Mouse (Mus musculus) brain, embryonic 14.5 days (tissue): ENCODE measurements around the gene Krt39. TPM values are rescaled to one million over a fixed set of nuclear protein-coding genes. Genes with fewer than 3 reads are reported as not detected.
A peak's percentile ranks its signal among the peaks of the same experiment; 100 is the strongest.

Experiments used
- DNase-seq: peaks from one replicate; pipeline ENCODE4 v3.0.0-alpha.2; 2011; ENCODE audit warnings: low read depth
- CTCF ChIP-seq: fragments of 200-500 bp; IDR thresholded peaks from 2 replicates; pipeline ENCODE4 v1.5.1; 2012; ENCODE audit warnings: inconsistent platforms, mild to moderate bottlenecking, moderate library complexity, borderline replicate concordance; ENCODE audit not compliant: insufficient read depth, insufficient read length; ENCODE audit errors: extremely low read depth
- POLR2A ChIP-seq: fragments of 200-500 bp; IDR thresholded peaks from 2 replicates; pipeline ENCODE4 v1.6.1; 2012; ENCODE audit warnings: mild to moderate bottlenecking, inconsistent platforms, borderline replicate concordance; ENCODE audit not compliant: poor library complexity, insufficient read depth, insufficient read length, severe bottlenecking; ENCODE audit errors: extremely low read depth
- polyA plus RNA-seq: library from polyadenylated mRNA; depleted of rRNA; stranded (reverse); fragments of >200 nt; gene quantifications from 2 replicates; pipeline ENCODE4 v1.2.3, GENCODE M21; 2012

Gene Krt39
- polyA plus RNA-seq, 1 experiment: not detected

DNA sequence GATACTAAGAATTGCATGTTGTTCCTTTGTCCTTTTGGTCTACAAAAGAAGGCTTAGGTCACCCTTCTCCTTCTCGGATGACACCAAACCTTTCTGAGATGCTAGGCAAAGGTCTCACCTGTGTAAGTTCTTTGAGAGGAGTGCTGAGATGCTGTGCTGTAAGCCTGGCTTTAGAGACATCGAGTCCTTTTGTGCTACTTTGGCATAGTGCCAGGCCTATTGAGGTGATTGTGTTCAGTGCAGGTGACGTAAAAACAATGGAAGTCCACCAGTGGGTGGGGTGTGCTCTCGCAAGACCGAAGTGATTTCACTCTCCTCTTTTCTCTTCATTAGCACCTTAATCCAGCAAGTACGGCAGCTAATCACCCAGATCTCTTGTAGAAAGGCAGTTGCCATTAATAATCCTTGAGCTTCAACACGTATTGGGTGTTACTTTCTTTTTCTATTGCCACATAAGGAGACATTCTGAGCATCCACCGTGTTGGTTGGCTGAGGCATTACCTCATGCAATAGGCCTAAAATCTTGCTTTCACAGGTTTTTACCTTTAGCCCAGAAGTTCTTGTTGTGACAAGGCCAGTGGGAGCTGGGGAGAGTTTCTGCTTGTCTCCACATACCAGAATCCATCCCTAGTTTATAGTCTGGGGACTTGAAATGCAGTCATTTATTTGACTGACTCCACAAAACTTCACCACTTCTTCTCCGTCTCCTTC lies 20.9 kb downstream of the Krt39 start:
- no peak for DNase-seq
- no peak for TF ChIP-seq POLR2A
- TF ChIP-seq CTCF: no peak

DNA sequence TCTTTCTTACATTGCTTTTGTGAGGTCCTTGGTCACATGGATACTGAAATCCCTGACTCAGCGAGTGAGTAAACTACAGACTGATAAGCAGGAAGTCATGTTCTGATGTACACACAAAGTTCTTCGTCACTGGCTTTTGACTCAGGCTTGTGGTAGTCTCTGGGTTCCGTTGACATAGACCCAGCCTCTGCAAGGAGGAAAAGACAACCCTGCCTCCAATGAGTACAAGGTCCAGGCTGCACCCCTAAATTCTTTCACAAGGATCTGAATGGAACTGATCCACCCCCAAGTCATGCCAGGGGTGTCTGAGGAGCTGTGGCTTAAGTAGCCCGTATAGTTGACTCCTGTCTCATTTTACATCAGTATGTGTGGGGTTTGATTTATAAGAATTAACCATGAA lies 24.7 kb downstream of the Krt39 start:
- TF ChIP-seq POLR2A (no peak), CTCF (no peak)
- no peak for DNase-seq

DNA sequence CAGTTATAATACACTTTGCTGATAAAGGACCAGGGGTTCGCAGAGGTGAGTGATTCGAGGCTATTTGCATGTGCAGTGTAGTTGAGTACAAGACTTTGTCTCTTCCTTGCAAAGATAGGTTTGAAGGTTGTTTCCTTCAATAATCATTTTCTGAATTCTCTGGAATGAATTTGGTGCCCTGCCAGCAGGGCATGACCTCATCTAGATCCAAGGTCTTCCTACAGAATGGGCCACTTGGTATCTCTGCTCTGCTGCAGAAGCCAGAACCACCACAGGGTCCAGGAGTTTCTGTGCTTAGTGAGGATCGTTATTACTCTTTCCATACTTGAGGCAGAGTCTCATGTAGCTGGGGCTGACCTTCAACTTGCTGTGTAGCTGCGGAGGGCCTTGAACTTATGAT lies 26.4 kb downstream of the Krt39 start:
- TF ChIP-seq CTCF (no peak), POLR2A (no peak)
- DNase-seq: no peak

DNA sequence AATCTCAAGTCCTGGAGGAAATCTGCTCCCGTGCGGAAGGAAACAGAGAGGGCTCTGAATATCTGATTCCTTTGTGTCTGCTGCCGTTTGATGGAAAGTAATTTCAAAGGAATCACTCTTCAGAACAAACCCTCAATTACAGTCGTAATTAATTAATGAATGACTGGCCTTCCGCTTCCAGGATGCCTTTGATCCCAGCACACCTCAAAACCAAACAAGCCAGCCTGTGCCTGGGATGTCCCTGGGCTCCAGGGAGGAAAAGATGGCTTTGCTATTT lies 27.6 kb downstream of the Krt39 start:
- TF ChIP-seq POLR2A (no peak), CTCF (no peak)

DNA sequence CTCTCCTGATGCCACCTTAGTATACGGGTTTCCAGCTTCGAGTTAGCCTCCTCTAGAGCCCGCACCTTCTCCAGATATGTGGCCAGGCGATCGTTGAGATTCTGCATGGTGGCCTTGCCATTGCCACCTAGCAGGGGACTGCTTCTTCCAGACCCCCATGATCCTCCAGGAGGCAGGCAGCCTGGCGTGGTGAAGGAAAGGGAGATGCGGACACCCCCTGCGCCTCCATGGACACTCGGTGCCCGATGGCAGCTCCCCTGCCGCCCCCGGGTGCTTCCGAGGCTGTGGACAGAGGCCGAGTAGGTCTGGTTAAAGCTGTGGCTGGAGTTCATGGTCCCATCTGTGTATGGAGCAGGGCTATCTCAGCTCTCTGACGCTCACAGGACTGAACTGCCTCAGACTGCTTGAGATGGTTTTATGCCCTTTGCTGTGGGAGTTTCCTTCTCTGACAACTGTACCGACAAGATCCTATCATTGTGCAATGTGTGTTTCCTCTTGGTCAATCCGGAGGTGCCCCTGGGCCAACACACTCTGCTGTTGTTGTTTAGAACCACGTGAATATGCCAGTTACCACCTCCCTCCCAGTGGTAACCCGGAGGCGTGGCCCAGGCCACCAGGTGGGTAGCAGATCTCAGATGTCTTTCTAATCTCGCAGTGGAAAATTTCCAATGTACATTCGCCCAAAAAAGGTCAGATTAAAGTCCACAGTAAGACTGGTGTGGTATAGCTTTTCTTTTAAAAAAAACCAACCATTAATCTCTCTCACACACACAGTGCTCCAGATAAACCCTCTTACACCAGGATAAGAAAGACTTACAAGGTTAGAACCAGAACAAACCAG lies 28.2 kb downstream of the Krt39 start, which contains the start of gene Krt23:
Gene Krt23, minus strand, starts transcription at position 405 of the 841 bp plus-strand sequence.
- TF ChIP-seq POLR2A: no peak
- TF ChIP-seq CTCF: no peak
- DNase-seq: no peak

More for the DNA sequence above, 27.6 kb downstream of the Krt39 start:
- DNase-seq: peak; percentile 12

DNA sequence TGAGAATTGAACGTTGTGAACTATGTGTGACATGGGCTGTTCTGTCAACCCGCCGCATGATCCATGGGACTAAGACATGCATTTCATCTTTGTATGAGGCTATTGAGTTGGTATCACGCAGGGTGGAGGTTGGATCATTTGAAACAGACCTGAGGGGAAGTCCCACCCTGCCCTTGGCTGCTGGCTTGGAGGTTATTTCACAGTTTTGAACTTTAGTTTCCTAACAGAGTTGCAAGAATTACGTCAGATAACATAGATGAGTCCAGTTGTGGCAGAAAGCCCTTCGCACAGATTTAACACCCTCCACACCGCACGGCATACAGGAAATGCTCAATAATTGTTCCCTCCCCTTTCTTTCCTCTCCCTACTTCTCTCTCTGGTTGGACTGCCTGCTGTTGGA lies 30.1 kb downstream of the Krt39 start:
- DNase-seq: no peak
- no peak for TF ChIP-seq CTCF
- no peak for TF ChIP-seq POLR2A

DNA sequence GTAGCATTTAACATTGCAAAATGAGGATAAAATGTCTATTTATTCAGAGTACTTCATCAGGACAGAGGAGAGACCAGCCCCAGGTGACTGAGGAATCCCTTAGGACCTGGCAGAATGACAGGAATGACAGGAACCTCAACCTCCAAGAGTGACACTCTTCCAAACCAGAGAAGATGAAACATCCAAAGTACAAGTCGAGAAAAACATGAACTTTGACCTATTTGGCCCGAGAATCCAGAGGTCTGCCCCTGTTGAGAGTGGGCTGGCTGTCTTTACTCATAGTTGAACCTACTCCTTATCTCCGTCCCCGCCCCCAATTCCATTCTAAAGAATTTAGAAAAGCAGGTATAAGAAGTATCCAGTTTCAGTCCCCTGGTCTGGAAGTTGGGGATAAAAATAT lies 30.5 kb downstream of the Krt39 start:
- DNase-seq: no peak
- TF ChIP-seq POLR2A (no peak), CTCF (no peak)

DNA sequence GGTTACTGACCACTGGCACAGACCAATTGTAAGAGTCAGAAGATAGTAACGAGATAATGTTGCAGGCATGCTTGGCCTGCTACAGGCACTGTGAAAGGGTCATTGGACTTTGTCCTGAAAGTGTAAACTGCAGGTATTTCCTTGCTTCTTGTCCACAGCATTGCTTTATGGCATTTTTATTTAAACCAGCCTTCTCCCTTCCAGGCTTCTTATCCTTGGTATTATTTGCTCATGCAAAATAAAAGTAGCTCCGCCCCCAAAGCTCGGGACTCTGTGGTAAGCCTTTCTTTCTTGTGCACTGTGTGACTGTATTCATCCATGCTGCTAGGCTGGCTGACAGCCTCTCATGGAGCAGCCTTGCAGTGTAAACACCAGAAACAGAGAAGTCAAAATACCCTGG lies 31.9 kb downstream of the Krt39 start:
- TF ChIP-seq POLR2A (no peak), CTCF (no peak)

DNA sequence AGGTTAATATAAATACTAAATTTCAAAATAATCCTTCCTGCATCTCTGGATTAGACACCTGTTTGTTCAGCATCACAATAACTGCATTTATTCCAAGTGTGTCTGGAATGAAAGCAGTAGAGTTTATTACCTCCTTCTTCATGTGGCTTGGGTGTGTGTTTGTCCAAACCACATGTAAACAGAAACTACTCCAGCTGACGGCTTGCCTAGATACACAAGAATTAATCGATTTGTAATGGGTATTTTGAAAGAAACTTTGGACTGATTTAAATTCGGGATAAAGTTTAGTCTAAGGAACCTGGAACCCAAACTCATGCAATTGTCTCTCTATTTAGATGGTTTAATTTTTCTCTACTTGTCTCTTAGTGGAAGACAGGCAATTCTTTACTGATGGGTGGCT lies 46.2 kb downstream of the Krt39 start:
- TF ChIP-seq CTCF (no peak), POLR2A (no peak)
- DNase-seq: no peak

More for the DNA sequence above, 31.9 kb downstream of the Krt39 start:
- DNase-seq: peak; percentile 56

DNA sequence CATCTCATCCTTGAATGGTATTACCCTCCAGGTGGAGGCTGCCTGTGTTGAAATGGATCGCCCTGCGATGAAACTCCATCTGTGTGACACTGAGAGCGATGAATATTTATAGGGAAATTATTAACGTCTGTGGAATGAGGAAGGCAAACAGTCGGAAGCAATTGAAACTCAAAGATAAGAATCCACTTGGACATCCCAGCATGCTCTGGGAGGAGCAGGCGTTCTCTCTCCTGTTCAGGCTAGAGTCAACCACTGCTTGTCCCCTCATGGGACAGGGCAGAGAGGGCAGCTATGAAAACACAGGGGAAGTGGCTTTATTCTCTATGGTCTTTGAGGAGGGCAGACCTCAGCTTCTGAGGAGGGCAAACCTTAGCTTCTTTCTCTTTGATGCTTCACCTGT lies 47.7 kb downstream of the Krt39 start:
- no peak for DNase-seq
- TF ChIP-seq CTCF (no peak), POLR2A (no peak)

DNA sequence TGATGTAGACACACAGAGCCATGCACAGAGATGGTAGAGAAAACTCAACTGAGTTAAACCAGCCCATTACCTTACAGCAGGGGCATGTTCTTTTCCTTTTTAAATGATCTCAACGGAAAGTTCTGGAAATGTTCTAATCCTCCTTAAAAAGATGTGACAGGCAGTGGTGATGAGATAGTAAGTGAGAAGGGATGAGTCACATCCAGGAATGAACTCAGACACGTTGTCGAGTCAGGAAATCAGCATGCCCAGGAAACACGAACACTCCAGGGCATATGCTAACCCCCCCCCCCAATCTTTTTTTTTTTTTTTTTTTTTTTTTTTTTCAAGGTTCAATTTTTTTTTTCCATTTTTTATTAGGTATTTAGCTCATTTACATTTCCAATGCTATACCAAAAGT lies 48.7 kb downstream of the Krt39 start:
- no peak for TF ChIP-seq POLR2A
- TF ChIP-seq CTCF: no peak
- no peak for DNase-seq

DNA sequence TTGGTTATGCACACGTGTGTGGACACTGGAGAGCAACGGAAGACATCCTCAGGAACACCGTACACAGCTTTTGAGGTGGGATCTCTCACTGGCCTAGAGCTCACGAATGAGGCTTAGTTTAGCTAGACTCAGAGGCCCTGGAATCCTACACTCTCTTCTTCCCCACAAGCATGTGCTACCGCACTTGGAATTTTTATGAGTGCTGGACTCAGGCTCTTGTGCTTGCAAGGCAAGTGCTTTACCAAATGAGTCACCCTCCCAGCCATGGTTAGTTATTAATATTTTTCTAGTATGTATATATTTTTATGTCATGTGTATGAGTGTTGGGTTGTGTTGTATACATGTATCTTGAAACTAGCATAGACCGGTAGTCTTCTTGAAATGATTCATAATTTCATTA lies 49.2 kb downstream of the Krt39 start:
- no peak for DNase-seq
- TF ChIP-seq POLR2A (no peak), CTCF (no peak)

DNA sequence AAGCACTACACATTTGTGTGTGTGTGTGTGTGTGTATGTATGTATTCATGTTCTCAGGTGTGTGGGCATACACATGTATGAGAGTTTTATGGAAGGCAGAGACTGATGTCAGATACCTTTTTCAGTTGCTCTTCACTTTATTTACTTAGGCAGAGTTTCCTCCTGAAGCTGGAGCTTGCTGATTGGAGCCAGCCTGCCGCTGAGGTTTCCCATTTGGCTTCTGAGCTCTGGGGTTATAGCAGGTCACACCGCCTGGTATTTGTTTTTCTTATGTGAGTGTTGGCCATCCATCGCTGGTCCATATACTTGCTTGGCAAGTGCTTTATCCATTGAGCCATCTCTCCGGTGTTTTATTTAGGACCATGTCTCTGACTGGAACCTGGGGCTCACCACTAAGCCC lies 51.9 kb downstream of the Krt39 start:
- DNase-seq: no peak
- no peak for TF ChIP-seq POLR2A
- TF ChIP-seq CTCF: no peak
